Mouse (Mus musculus) olfactory bulb, adult 2 months (tissue): ENCODE data around the gene Gabrd.

Experiments used
- CTCF ChIP-seq: fragments of 200-500 bp; IDR thresholded peaks from 2 replicates; pipeline ENCODE4 v1.5.1; 2012; ENCODE audit warnings: low read depth, mild to moderate bottlenecking, low read length, moderate library complexity; ENCODE audit not compliant: insufficient read depth
- POLR2A ChIP-seq: fragments of 200-500 bp; IDR thresholded peaks from 2 replicates; pipeline ENCODE4 v1.6.1; 2012; ENCODE audit warnings: mild to moderate bottlenecking, low read depth, low read length, moderate library complexity; ENCODE audit not compliant: insufficient read depth

DNA sequence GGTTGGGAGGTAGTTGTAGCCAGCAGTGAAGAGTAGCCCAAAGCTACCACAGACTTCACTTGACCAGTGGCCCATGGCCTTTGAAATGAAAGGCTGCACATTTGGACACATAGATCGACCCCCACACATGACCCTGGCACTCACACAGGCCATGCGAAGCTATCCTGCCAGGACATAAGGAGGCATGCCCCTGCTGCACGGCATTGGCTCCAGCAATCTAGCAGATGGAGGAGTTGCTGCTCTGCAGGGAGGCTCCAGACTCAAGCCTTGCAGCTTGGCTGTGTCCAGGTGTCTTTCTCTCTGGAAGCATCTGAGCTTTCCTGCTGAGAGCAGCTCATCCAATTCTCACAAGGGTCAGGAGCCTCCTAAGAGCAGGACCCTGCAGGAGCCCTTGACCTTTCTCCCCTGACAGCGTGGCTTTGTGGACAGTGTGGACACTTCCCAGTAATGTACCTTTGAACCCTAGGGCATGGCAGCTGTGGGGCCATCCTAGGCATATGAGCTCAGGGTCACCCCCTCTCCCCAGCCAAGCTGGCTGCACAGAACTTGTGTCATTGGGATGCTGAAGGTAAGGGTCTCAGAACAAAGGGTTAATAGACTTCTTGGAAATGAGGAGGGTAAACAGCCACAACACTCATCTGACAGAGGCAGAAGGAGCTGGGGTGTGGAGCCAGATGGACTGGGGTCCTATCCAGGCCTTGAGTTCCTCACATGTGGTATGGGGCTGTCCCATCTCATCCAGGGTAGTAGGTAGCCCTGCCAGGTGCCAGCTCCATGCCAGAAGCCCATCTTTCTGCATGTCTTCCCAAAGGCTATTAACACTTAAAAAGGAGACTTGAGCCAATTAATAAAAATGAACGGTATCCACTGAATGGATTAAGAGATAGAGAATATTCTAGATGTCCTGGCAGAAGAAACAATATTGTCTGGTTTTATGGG lies 25.8 kb downstream of the Gabrd start:
- no peak for TF ChIP-seq CTCF
- no peak for TF ChIP-seq POLR2A
